Mouse (Mus musculus) forebrain, embryonic 12.5 days (tissue): ENCODE measurements around the gene Syne1. TPM values are rescaled to one million over a fixed set of nuclear protein-coding genes. Genes with fewer than 3 reads are reported as not detected.
A peak's percentile ranks its signal among the peaks of the same experiment; 100 is the strongest.

ENCODE experiments used
- ATAC-seq: fragments of 200-750 bp; cut with Nextera tagmentation; 2 replicates; pipeline ENCODE4 v1.8.0; 2017; ENCODE audit warnings: moderate TSS enrichment; ENCODE audit not compliant: low FRiP score
- H3K27ac ChIP-seq: fragments of 300-500 bp; sonication (generic); 2 replicates; pipeline ENCODE4 v1.5.1; 2016; ENCODE audit warnings: mild to moderate bottlenecking
- H3K27me3 ChIP-seq: fragments of 300-500 bp; sonication (generic); 2 replicates; pipeline ENCODE4 v1.6.1; 2016; ENCODE audit warnings: mild to moderate bottlenecking
- H3K36me3 ChIP-seq: fragments of 300-500 bp; sonication (generic); replicated peaks from 2 replicates; pipeline ENCODE4 v1.6.1; 2016; ENCODE audit warnings: mild to moderate bottlenecking
- H3K4me1 ChIP-seq: fragments of 300-500 bp; sonication (generic); 2 replicates; pipeline ENCODE4 v1.6.1; 2016
- H3K4me2 ChIP-seq: fragments of 300-500 bp; sonication (generic); 2 replicates; pipeline ENCODE4 v1.6.1; 2016; ENCODE audit warnings: mild to moderate bottlenecking, moderate library complexity
- H3K4me3 ChIP-seq: fragments of 300-500 bp; sonication (generic); replicated peaks from 2 replicates; pipeline ENCODE4 v1.5.1; 2016; ENCODE audit warnings: mild to moderate bottlenecking
- H3K9ac ChIP-seq: fragments of 300-500 bp; sonication (generic); 2 replicates; pipeline ENCODE4 v1.6.1; 2016; ENCODE audit warnings: mild to moderate bottlenecking
- H3K9me3 ChIP-seq: fragments of 300-500 bp; sonication (generic); 2 replicates; pipeline ENCODE4 v1.6.1; 2016
- WGBS: fragments of 180-500 bp; shearing (Covaris S2); methylation state at CpG from one replicate; pipeline ENCODE4 v1.1.7; 2016; 5-methylcytosine and 5-hydroxymethylcytosine counted together
- polyA plus RNA-seq: library from polyadenylated mRNA; unstranded; fragments of >200 nt; fragmentation: Nextera tagmentation; extraction: Ambion mirVana; gene quantifications from 2 replicates; pipeline ENCODE4 v1.2.1, GENCODE M21; 2016

Syne1 gene
- polyA plus RNA-seq, 1 experiment from 2014 or later: 3.2 TPM

GRCm38 (mm10) chr10:5056940-5057339 is 494.3 kb downstream of the Syne1 start:
- ATAC-seq: no peak
- Histone ChIP-seq H3K4me2 (no peak overlapping the region), H3K9me3 (no peaks in the 10 kb centered on the region), H3K27ac (no peak overlapping the region), H3K9ac (no peak overlapping the region), H3K27me3 (no peaks in the 10 kb centered on the region), H3K4me3 (no peak overlapping the region), H3K4me1 (peaks cover 10% of the 10 kb centered on the region), H3K36me3 (no peaks in the 10 kb centered on the region)
- 82% methylated on average over 3 of the region's 3 CpGs for WGBS

GRCm38 (mm10) chr10:5056243-5056735 is 495.0 kb downstream of the Syne1 start:
- Histone ChIP-seq H3K9me3 (no peaks in the 10 kb centered on the region), H3K27ac (no peak overlapping the region), H3K4me3 (no peak overlapping the region), H3K27me3 (no peaks in the 10 kb centered on the region), H3K4me1 (peaks cover 10% of the 10 kb centered on the region), H3K4me2 (no peak overlapping the region), H3K36me3 (no peaks in the 10 kb centered on the region), H3K9ac (no peak overlapping the region)
- WGBS: 44% methylated on average over 10 of the region's 10 CpGs
- no peak for ATAC-seq

GRCm38 (mm10) chr10:5045671-5046070 is 505.6 kb downstream of the Syne1 start:
- no peak for ATAC-seq
- no peaks in the 10 kb centered on the region for H3K4me1 ChIP-seq
- no peak overlapping the region for H3K27ac ChIP-seq
- no peaks in the 10 kb centered on the region for H3K36me3 ChIP-seq
- no peak overlapping the region for H3K4me3 ChIP-seq
- H3K27me3 ChIP-seq: no peaks in the 10 kb centered on the region
- H3K9me3 ChIP-seq: no peaks in the 10 kb centered on the region
- no peak overlapping the region for H3K9ac ChIP-seq
- H3K4me2 ChIP-seq: no peak overlapping the region
- WGBS: 89% methylated on average over 5 of the region's 5 CpGs

- 86% methylated on average over 7 of the region's 7 CpGs for WGBS
- Histone ChIP-seq H3K36me3 (no peaks in the 10 kb centered on the region), H3K4me3 (no peak overlapping the region), H3K4me1 (no peaks in the 10 kb centered on the region), H3K27ac (no peak overlapping the region), H3K9me3 (no peaks in the 10 kb centered on the region), H3K4me2 (no peak overlapping the region), H3K9ac (no peak overlapping the region), H3K27me3 (no peaks in the 10 kb centered on the region)
- ATAC-seq: no peak
Observed at GRCm38 (mm10) chr10:5045213-5045612, 506.1 kb downstream of the Syne1 start.

GRCm38 (mm10) chr10:5044481-5044880 is 506.8 kb downstream of the Syne1 start:
- Histone ChIP-seq H3K27me3 (no peaks in the 10 kb centered on the region), H3K4me3 (no peak overlapping the region), H3K4me2 (no peak overlapping the region), H3K9ac (no peak overlapping the region), H3K9me3 (no peaks in the 10 kb centered on the region), H3K4me1 (no peaks in the 10 kb centered on the region), H3K36me3 (no peaks in the 10 kb centered on the region), H3K27ac (no peak overlapping the region)
- ATAC-seq: no peak
- WGBS: 86% methylated on average over 8 of the region's 8 CpGs

GRCm38 (mm10) chr10:5041254-5041653 is 510.0 kb downstream of the Syne1 start:
- peaks cover 16% of the 10 kb centered on the region for H3K27me3 ChIP-seq
- H3K9ac ChIP-seq: no peak overlapping the region
- ATAC-seq: no peak
- no peaks in the 10 kb centered on the region for H3K9me3 ChIP-seq
- H3K27ac ChIP-seq: no peak overlapping the region
- no peak overlapping the region for H3K4me3 ChIP-seq
- no peaks in the 10 kb centered on the region for H3K36me3 ChIP-seq
- WGBS: 79% methylated on average over 8 of the region's 8 CpGs
- H3K4me2 ChIP-seq: no peak overlapping the region
- H3K4me1 ChIP-seq: no peaks in the 10 kb centered on the region

GRCm38 (mm10) chr10:5032192-5033048 is 518.9 kb downstream of the Syne1 start:
- H3K36me3 ChIP-seq: no peaks in the 10 kb centered on the region
- H3K9me3 ChIP-seq: no peaks in the 10 kb centered on the region
- peak; percentile 70 for ATAC-seq
- H3K9ac ChIP-seq: no peak overlapping the region
- H3K4me2 ChIP-seq: no peak overlapping the region
- H3K4me3 ChIP-seq: no peak overlapping the region
- 29% methylated on average over 15 of the region's 15 CpGs for WGBS
- no peak overlapping the region for H3K27ac ChIP-seq
- H3K4me1 ChIP-seq: peaks cover 12% of the 10 kb centered on the region
- peaks cover 50% of the 10 kb centered on the region for H3K27me3 ChIP-seq

GRCm38 (mm10) chr10:5029883-5030282 is 521.4 kb downstream of the Syne1 start:
- no peak overlapping the region for H3K4me2 ChIP-seq
- peaks cover 12% of the 10 kb centered on the region for H3K4me1 ChIP-seq
- no peak overlapping the region for H3K27ac ChIP-seq
- H3K27me3 ChIP-seq: peaks cover 36% of the 10 kb centered on the region
- 91% methylated on average over 1 of the region's 1 CpGs for WGBS
- ATAC-seq: no peak
- H3K36me3 ChIP-seq: no peaks in the 10 kb centered on the region
- no peaks in the 10 kb centered on the region for H3K9me3 ChIP-seq
- no peak overlapping the region for H3K4me3 ChIP-seq
- H3K9ac ChIP-seq: no peak overlapping the region

- no peak overlapping the region for H3K27ac ChIP-seq
- H3K36me3 ChIP-seq: no peaks in the 10 kb centered on the region
- ATAC-seq: no peak
- H3K4me2 ChIP-seq: no peak overlapping the region
- peaks cover 34% of the 10 kb centered on the region for H3K27me3 ChIP-seq
- H3K9ac ChIP-seq: no peak overlapping the region
- H3K4me3 ChIP-seq: no peak overlapping the region
- WGBS: 78% methylated on average over 2 of the region's 2 CpGs
- peaks cover 12% of the 10 kb centered on the region for H3K4me1 ChIP-seq
- no peaks in the 10 kb centered on the region for H3K9me3 ChIP-seq
Observed at GRCm38 (mm10) chr10:5029161-5029560, 522.1 kb downstream of the Syne1 start.

GRCm38 (mm10) chr10:5028301-5028700 is 523.0 kb downstream of the Syne1 start:
- ATAC-seq: no peak
- 80% methylated on average over 9 of the region's 9 CpGs for WGBS

GRCm38 (mm10) chr10:5027208-5027607 is 524.1 kb downstream of the Syne1 start:
- Histone ChIP-seq H3K27me3 (peaks cover 25% of the 10 kb centered on the region), H3K9me3 (no peaks in the 10 kb centered on the region), H3K9ac (no peak overlapping the region), H3K27ac (no peak overlapping the region), H3K4me1 (peaks cover 4% of the 10 kb centered on the region), H3K4me2 (no peak overlapping the region), H3K4me3 (no peak overlapping the region), H3K36me3 (no peaks in the 10 kb centered on the region)
- ATAC-seq: no peak
- WGBS: 95% methylated on average over 1 of the region's 1 CpGs

More at GRCm38 (mm10) chr10:5028301-5028700, 523.0 kb downstream of the Syne1 start:
- H3K36me3 ChIP-seq: no peaks in the 10 kb centered on the region
- H3K27ac ChIP-seq: no peak overlapping the region
- H3K9me3 ChIP-seq: no peaks in the 10 kb centered on the region
- no peak overlapping the region for H3K9ac ChIP-seq
- no peak overlapping the region for H3K4me2 ChIP-seq
- peaks cover 31% of the 10 kb centered on the region for H3K27me3 ChIP-seq
- no peak overlapping the region for H3K4me3 ChIP-seq
- H3K4me1 ChIP-seq: peaks cover 12% of the 10 kb centered on the region

GRCm38 (mm10) chr10:5025906-5026305 is 525.4 kb downstream of the Syne1 start:
- H3K36me3 ChIP-seq: no peaks in the 10 kb centered on the region
- no peak overlapping the region for H3K4me3 ChIP-seq
- H3K27ac ChIP-seq: no peak overlapping the region
- ATAC-seq: no peak
- H3K27me3 ChIP-seq: peaks cover 16% of the 10 kb centered on the region
- WGBS: 92% methylated on average over 4 of the region's 4 CpGs
- no peak overlapping the region for H3K9ac ChIP-seq
- no peaks in the 10 kb centered on the region for H3K4me1 ChIP-seq
- H3K4me2 ChIP-seq: no peak overlapping the region
- no peaks in the 10 kb centered on the region for H3K9me3 ChIP-seq

- Histone ChIP-seq H3K4me1 (no peaks in the 10 kb centered on the region), H3K9me3 (no peaks in the 10 kb centered on the region), H3K4me2 (no peak overlapping the region), H3K9ac (no peak overlapping the region), H3K27me3 (no peaks in the 10 kb centered on the region), H3K4me3 (no peak overlapping the region), H3K36me3 (no peaks in the 10 kb centered on the region), H3K27ac (no peak overlapping the region)
- ATAC-seq: no peak
- 56% methylated on average over 1 of the region's 1 CpGs for WGBS
Observed at GRCm38 (mm10) chr10:5017148-5017547, 534.1 kb downstream of the Syne1 start.
